Mouse (Mus musculus): ENCODE data around the gene Pdzd7.

DNA sequence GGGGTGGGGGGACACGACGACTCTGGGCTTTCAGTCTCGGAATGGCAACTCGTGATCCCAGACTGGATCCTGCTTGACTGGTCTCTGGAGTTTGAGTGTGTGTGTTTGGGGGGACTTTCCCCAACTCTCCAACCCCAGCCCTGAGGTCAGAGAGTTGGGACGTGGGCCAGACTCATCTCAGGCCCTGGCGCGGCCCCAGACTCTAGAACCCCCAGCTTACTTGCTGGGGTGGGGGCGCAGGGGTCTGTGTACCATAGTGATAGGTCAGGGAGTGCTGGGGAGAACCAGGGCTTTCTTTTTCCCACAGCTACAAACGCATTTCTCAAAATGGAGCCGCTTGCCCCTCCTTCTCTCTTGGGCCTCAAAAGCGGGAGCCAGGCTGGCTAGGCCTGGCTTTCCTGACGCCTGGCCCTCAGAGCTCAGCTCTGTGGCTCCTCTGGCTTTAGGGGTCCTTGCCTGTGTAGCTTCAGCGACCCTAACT is 27.1 kb downstream of the Pdzd7 start:
- TF ChIP-seq CHD2 (IDR thresholded peaks at IDR 0.05; ENCODE audit: low read depth, low read length) = no peak
- TF ChIP-seq MAFK (IDR thresholded peaks at IDR 0.05; ENCODE audit: insufficient read depth, low read depth, low read length) = no peak
- no peak for TF ChIP-seq ZNF384 (IDR thresholded peaks at IDR 0.05; ENCODE audit: low read depth, low read length)
- TF ChIP-seq ZC3H11A (IDR thresholded peaks at IDR 0.05; ENCODE audit: borderline replicate concordance, low read depth, low read length) = no peak
